Comparison of ENCODE assay signal across 19 mouse cellular contexts in the genomic region with DNA sequence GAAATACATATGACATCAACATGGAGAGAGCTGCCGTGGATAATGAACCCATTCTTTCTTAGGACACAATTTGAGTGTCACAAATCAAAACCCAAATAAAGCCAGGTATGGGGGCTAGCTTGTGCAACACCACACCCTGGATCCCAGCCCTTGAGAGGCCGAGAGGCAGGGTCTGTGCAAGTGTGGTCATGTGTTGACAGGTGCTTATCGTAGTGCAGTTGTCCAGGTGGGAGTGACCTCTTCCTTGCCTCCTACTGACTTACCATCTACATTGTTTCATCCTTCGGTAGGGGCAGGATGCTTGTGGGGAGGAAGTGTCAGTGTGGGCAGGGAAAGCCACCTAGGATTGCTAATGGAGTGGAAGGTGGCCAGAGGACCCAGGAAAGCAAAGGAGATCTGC.
"Had no signal": no experiment of that assay in that cellular context is flagged by ENCODE, and none has a peak within 500 bp of the region (broad histone marks: within the 10 kb centered on the region; RNA-seq: fewer than 3 reads in every experiment).

No protein-coding gene starts in this region.

- H3K27me3 ChIP-seq: liver, embryonic 12.5 days; lung, embryonic 15.5 days; midbrain, embryonic 12.5 days; neural tube, embryonic 12.5 days had no signal

- H3K4me3 ChIP-seq: liver, embryonic 12.5 days; lung, embryonic 15.5 days; midbrain, embryonic 10.5 days; midbrain, embryonic 12.5 days; neural tube, embryonic 12.5 days had no signal

- H3K9ac ChIP-seq: liver, embryonic 12.5 days; liver, embryonic 14.5 days; lung, embryonic 15.5 days; midbrain, embryonic 12.5 days; neural tube, embryonic 12.5 days had no signal

- ATAC-seq: liver, embryonic 12.5 days; lung, postnatal 0 days; midbrain, embryonic 16.5 days had no signal

- H3K9me3 ChIP-seq: liver, embryonic 12.5 days; lung, embryonic 15.5 days; midbrain, embryonic 10.5 days; midbrain, embryonic 12.5 days; neural tube, embryonic 12.5 days had no signal

- DNase-seq: lung, adult 18-20 months; lung, postnatal 4 days; midbrain, embryonic 14.5 days; retina, postnatal 1 day; right cerebral cortex, adult 18-20 months; right cerebral cortex, postnatal 25 days; right cerebral cortex, postnatal 4 days; spleen, adult 18-20 months; thymus, adult 18-20 months; thymus, postnatal 14 days; thymus, postnatal 4 days had no signal

- H3K4me1 ChIP-seq: neural tube, embryonic 12.5 days had no signal

- H3K27ac ChIP-seq: liver, embryonic 12.5 days; liver, embryonic 14.5 days; lung, embryonic 15.5 days; midbrain, embryonic 10.5 days; midbrain, embryonic 12.5 days; neural tube, embryonic 12.5 days had no signal

- H3K36me3 ChIP-seq: liver, embryonic 12.5 days; lung, embryonic 15.5 days; midbrain, embryonic 10.5 days; midbrain, embryonic 12.5 days; neural tube, embryonic 12.5 days had no signal
